In genomic region chr2:92597291-92597690, GRCm38 (mm10) we compare ENCODE assay signal across 11 mouse cellular contexts. TPM values are rescaled to one million over a fixed set of nuclear protein-coding genes. Genes with fewer than 3 reads are reported as not detected.
DNase-seq lines count a peak whose midpoint lies in the region; ATAC-seq and TF ChIP-seq lines count a peak whose summit lies in the region.
"Had no signal": no experiment of that assay in that cellular context is flagged by ENCODE, and none has a peak within 500 bp of the region (broad histone marks: within the 10 kb centered on the region; RNA-seq: fewer than 3 reads in every experiment).

No protein-coding gene starts in this region.

- TF ChIP-seq CTCF in lung, postnatal 0 days (IDR thresholded peaks at IDR 0.05), result peak; percentile 54

- peaks cover 68% of the 10 kb centered on the region for H3K27me3 ChIP-seq in forebrain, embryonic 10.5 days (ENCODE audit: poor library complexity, severe bottlenecking)
- no peaks in the 10 kb centered on the region for H3K27me3 ChIP-seq in forebrain, embryonic 16.5 days (replicated peaks; ENCODE audit: control insufficient read depth, insufficient read depth, low read length)
- peaks cover 13% of the 10 kb centered on the region; the same call in 1 of the 2 replicates for H3K27me3 ChIP-seq in lung, postnatal 0 days (replicated peaks; ENCODE audit: insufficient read depth, low read length)

- H3K9me3 ChIP-seq in forebrain, embryonic 10.5 days, result no peaks in the 10 kb centered on the region
- no peaks in the 10 kb centered on the region for H3K9me3 ChIP-seq in forebrain, embryonic 16.5 days (ENCODE audit: control insufficient read depth, low read length)
- H3K9me3 ChIP-seq in lung, postnatal 0 days (ENCODE audit: low read length), result no peaks in the 10 kb centered on the region
- H3K9me3 ChIP-seq: limb, embryonic 15.5 days had no signal

- no peak overlapping the region for H3K4me2 ChIP-seq in forebrain, embryonic 16.5 days (ENCODE audit: low read length)
- no peak overlapping the region for H3K4me2 ChIP-seq in lung, postnatal 0 days (replicated peaks; ENCODE audit: low read depth, low read length)
- H3K4me2 ChIP-seq: limb, embryonic 15.5 days had no signal

- H3K36me3 ChIP-seq in forebrain, embryonic 10.5 days (replicated peaks), result no peaks in the 10 kb centered on the region
- no peaks in the 10 kb centered on the region for H3K36me3 ChIP-seq in forebrain, embryonic 16.5 days (ENCODE audit: control insufficient read depth, insufficient read depth)
- no peaks in the 10 kb centered on the region for H3K36me3 ChIP-seq in lung, postnatal 0 days (ENCODE audit: insufficient read depth, low read length)
- H3K36me3 ChIP-seq: limb, embryonic 15.5 days had no signal

- peak overlapping the region; percentile 14; the same call in 1 of the 2 replicates for H3K4me3 ChIP-seq in forebrain, embryonic 10.5 days
- no peak overlapping the region for H3K4me3 ChIP-seq in forebrain, embryonic 16.5 days (replicated peaks; ENCODE audit: low read length)
- no peak overlapping the region for H3K4me3 ChIP-seq in lung, postnatal 0 days (ENCODE audit: low read depth, low read length)
- H3K4me3 ChIP-seq: limb, embryonic 15.5 days had no signal

- peaks cover 68% of the 10 kb centered on the region for H3K4me1 ChIP-seq in forebrain, embryonic 10.5 days
- H3K4me1 ChIP-seq in forebrain, embryonic 16.5 days (replicated peaks; ENCODE audit: control insufficient read depth, insufficient read depth, low read length), result peaks cover 24% of the 10 kb centered on the region
- no peaks in the 10 kb centered on the region for H3K4me1 ChIP-seq in lung, postnatal 0 days (ENCODE audit: insufficient read depth, low read depth, low read length)

- WGBS in forebrain, embryonic 10.5 days, result 7% methylated on average over 7 of the region's 7 CpGs
- WGBS in forebrain, embryonic 16.5 days, result 4% methylated on average over 7 of the region's 7 CpGs
- WGBS in lung, postnatal 0 days, result 16% methylated on average over 7 of the region's 7 CpGs

- DNase-seq in forebrain, embryonic 10.5 days (ENCODE audit: extremely low spot score, low spot score), result peak; percentile 36
- no peak for DNase-seq in lung, postnatal 0 days (ENCODE audit: low spot score)
- DNase-seq in lung, adult 18-20 months, result no peak
- peak; percentile 65 for DNase-seq in embryo, embryonic 10.5 days (ENCODE audit: low spot score)
- DNase-seq in retina, postnatal 1 day, result peak; percentile 50
- DNase-seq in urinary bladder, postnatal 10 days (ENCODE audit: low spot score), result no peak
- no peak for DNase-seq in yolk sac, embryonic 10.5 days (ENCODE audit: low spot score)
- DNase-seq: heart, adult 18-20 months; thymus, postnatal 36 days had no signal

- no peak for ATAC-seq in forebrain, embryonic 16.5 days
- ATAC-seq in lung, postnatal 0 days, result no peak

- no peak overlapping the region for H3K9ac ChIP-seq in forebrain, embryonic 16.5 days (replicated peaks; ENCODE audit: low read depth, low read length)
- no peak overlapping the region for H3K9ac ChIP-seq in lung, postnatal 0 days (replicated peaks; ENCODE audit: low read depth)
- H3K9ac ChIP-seq: limb, embryonic 15.5 days had no signal

- H3K27ac ChIP-seq in forebrain, embryonic 10.5 days, result no peak overlapping the region
- H3K27ac ChIP-seq in forebrain, embryonic 16.5 days (ENCODE audit: low read length), result no peak overlapping the region
- H3K27ac ChIP-seq in lung, postnatal 0 days (ENCODE audit: low read length), result no peak overlapping the region
- H3K27ac ChIP-seq: limb, embryonic 15.5 days had no signal

- TF ChIP-seq EP300 in lung, postnatal 0 days (IDR thresholded peaks at IDR 0.05), result no peak

RNA-seq across cellular contexts. Expression of gene Chst1, which starts 2.2 kb away (rescaled TPM):
- polyA plus RNA-seq in forebrain, embryonic 10.5 days (2016; fragmentation: Nextera tagmentation; extraction: Ambion mirVana), result 5.5 and 5.7 TPM in 2 replicates
- 18.8 and 27.3 TPM in 2 replicates for polyA plus RNA-seq in forebrain, embryonic 16.5 days (2015; fragmentation: Nextera tagmentation; extraction: Ambion mirVana)
- polyA plus RNA-seq in lung, postnatal 0 days (2015; fragmentation: Nextera tagmentation; extraction: Ambion mirVana), result 5.2 TPM in 2 replicates

Comparison
In these comparisons a context has a peak if more than half of its experiments do, and no peak if none do; other contexts are left out.
1. DNase-seq: peak in forebrain, embryonic 10.5 days (single experiment), embryo, embryonic 10.5 days (single experiment) and retina, postnatal 1 day (single experiment); none in lung, postnatal 0 days (single experiment), lung, adult 18-20 months (0 of 2), urinary bladder, postnatal 10 days (single experiment) and yolk sac, embryonic 10.5 days (single experiment).